Mouse (Mus musculus) midbrain, embryonic 10.5 days (tissue): ENCODE measurements at regions not wholly inside any gene's neighbourhood (a gene's known extent, or its start where the extent isn't known, plus 50 kb on each side); places are given as distances from the start of the nearest gene placed in this dataset.

ENCODE experiments used
- DNase-seq: peaks from one replicate; pipeline ENCODE4 v3.0.0-alpha.2; 2017; ENCODE audit warnings: low spot score
- H3K27ac ChIP-seq: fragments of 300-500 bp; sonication (generic); replicated peaks from 2 replicates; pipeline ENCODE4 v1.5.1; 2016; ENCODE audit warnings: mild to moderate bottlenecking
- H3K27me3 ChIP-seq: fragments of 300-500 bp; sonication (generic); 2 replicates; pipeline ENCODE4 v1.6.1; 2016; ENCODE audit warnings: low read depth, mild to moderate bottlenecking; ENCODE audit not compliant: poor library complexity, severe bottlenecking
- H3K36me3 ChIP-seq: fragments of 300-500 bp; sonication (generic); 2 replicates; pipeline ENCODE4 v1.6.1; 2016; ENCODE audit warnings: mild to moderate bottlenecking, moderate library complexity
- H3K4me1 ChIP-seq: fragments of 300-500 bp; sonication (generic); 2 replicates; pipeline ENCODE4 v1.6.1; 2016
- H3K4me3 ChIP-seq: fragments of 300-500 bp; sonication (generic); 2 replicates; pipeline ENCODE4 v1.5.1; 2016; ENCODE audit warnings: mild to moderate bottlenecking, moderate library complexity
- H3K9me3 ChIP-seq: fragments of 300-500 bp; sonication (generic); replicated peaks from 2 replicates; pipeline ENCODE4 v1.6.1; 2016; ENCODE audit warnings: mild to moderate bottlenecking
- WGBS: fragments of 180-500 bp; shearing (Covaris S2); methylation state at CpG from one replicate; pipeline ENCODE4 v1.1.7; 2016; 5-methylcytosine and 5-hydroxymethylcytosine counted together

DNA sequence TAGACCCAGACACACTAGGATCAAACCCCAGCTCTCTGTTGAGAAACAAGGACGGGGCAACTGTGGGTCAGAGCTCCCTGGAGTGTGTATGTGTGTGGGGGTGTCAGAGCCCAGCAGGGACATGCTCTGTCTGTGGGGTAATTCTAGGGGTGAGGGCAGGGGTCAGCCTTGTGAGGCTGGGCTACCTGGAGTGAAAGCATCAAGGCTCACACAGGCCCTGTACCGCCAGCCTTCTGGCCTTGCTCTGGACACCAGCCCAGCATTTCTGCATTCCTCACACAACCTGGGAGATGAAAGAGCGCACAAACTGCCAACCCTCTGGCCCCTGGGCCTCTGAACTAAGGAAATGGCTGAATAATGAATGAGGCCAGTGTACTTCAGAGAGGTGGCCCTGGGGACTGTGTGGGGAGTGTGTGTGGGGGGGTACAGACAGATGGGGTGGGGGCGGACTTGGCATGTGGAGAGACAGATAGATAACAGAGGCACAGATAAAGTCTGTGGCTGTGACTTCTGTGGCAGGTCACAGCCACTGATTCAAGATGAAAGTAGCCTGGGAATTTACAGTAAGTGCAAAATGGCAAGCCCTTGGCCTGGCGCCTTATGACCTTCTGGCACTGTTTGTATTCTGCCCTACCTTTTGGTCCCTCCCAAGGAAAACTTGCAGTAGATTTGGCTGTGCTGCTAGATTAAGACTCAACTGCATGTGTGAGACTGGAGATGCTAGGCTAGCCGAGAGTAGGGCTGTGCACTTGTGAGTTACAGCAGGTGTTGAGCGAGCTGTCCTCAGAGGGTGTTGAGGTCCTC is 135.2 kb upstream of the 4931429L15Rik start:
- Histone ChIP-seq H3K27ac (peak overlapping the region; percentile 49; the same call in 1 of the 2 replicates), H3K27me3 (peaks cover 73% of the 10 kb centered on the region), H3K4me3 (no peak overlapping the region), H3K9me3 (no peaks in the 10 kb centered on the region), H3K4me1 (peaks cover 20% of the 10 kb centered on the region), H3K36me3 (no peaks in the 10 kb centered on the region)
- peak; percentile 26 for DNase-seq
- 72% methylated on average over 7 of the region's 7 CpGs for WGBS

DNA sequence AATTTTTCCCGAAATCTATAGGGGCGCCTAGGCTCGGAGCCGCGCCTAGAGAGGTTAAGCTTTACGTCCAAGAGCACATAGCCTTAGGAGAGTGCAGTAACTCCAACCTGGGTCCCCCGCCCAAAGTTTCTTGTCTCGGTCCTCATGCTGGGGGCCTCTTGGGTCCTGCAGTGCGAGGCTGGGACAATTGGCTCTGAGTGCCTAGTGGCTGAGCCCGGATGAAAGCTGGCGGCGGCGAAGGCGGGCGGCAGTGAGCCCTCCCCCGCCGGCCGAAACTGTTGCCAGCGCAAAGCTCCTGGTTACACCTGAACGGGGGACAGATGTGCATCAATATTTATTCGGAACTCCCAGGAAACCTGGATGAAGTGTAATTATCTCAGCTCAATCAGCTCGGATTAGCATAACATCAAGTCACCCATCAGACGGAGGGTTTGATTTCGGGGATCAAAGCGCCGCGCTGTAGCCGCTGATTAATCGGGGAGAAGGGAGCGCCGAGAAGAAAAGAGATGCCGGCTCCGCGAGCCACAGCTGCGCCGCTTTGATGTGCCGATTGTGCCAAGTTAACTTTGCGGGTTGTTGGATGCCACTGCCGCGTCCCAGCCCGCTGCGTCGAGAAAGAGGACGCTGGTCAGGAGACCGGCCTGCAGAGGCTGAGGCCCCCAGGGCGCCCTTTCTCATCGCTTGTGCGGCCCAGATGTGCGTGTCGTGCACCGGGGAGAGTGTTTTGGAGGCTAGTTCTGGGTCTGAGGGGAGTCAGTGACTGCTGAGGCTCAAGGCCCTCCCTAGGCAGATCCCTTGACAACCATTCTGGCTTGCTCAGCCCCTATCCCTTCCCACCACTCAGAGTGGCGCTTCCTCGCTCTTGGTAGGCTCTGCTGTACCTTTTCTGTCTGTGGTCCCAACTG is 123.7 kb upstream of the 4931429L15Rik start:
- peaks cover 37% of the 10 kb centered on the region for H3K4me1 ChIP-seq
- peaks cover 77% of the 10 kb centered on the region for H3K27me3 ChIP-seq
- under 1% methylated on average over 53 of the region's 53 CpGs for WGBS
- H3K4me3 ChIP-seq = peak overlapping the region; percentile 55
- H3K9me3 ChIP-seq = no peaks in the 10 kb centered on the region
- no peaks in the 10 kb centered on the region for H3K36me3 ChIP-seq
- peak; percentile 76 for DNase-seq
- H3K27ac ChIP-seq = peak overlapping the region; percentile 72

DNA sequence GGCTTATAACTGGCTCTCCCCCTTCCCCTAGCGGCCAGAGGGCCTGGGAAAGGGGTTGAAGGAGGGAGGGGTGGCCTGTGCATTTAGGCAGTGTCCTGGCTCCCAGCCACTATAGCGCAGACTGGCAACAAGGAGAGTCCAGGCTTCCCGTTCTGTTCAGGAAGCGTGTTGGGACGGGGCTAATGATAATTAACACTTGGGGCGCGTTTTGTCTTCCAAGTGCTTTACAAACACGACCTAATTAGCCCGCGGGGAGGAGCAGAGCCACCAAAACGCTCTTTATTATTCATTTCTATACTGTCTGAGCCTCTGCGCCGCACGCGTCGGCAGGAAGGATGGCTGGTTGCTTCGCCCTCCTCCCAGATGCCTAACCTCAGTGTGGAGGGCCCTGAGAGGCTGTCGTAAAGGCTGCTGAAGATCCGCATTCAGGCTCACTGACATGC is 123.0 kb upstream of the 4931429L15Rik start:
- no peaks in the 10 kb centered on the region for H3K9me3 ChIP-seq
- peaks cover 37% of the 10 kb centered on the region for H3K4me1 ChIP-seq
- H3K27me3 ChIP-seq = peaks cover 84% of the 10 kb centered on the region
- peak; percentile 59 for DNase-seq
- 1% methylated on average over 19 of the region's 19 CpGs for WGBS
- no peaks in the 10 kb centered on the region for H3K36me3 ChIP-seq
- H3K4me3 ChIP-seq = peak overlapping the region; percentile 55
- peak overlapping the region; percentile 72 for H3K27ac ChIP-seq

DNA sequence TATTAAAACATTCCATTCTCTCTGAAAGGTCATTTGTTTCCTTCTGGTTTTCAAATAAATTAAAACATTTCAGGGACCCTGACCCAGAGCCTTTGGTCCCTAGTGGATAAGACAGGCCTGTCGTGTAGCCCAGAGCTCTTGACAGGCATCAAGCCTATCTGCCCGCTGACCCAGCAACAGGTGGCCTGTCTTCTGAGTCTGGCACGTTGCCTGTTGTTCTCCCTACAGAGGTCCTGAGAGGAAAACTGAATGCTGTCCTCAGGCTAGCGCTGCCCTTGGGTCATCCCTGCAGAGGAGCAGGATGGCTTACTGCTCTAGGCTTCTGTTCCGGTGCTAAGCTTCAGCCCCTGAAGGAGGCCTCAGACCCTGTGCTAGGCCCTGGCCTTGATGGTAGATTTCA is 120.4 kb upstream of the 4931429L15Rik start:
- DNase-seq = no peak
- peaks cover 62% of the 10 kb centered on the region for H3K27me3 ChIP-seq

DNA sequence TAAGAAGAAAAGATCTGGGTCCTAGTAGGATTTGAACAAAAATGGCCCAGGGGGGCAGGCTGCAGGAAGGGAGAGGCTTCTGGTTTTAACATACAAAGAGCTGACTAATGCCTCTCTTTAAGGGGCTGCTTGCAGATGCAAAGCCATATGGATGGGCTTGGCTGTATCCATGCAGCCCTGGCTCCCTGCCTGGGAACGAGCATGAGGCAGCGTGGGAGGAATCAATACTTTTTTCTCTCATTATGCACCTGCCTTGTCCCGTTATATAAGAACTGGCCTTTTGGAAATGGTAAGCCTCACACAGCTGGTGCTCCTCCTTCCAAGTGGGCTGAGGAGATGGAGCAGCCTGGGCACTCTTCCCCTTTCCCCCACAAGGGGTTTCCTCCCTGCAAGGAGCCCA is 114.9 kb upstream of the 4931429L15Rik start:
- DNase-seq = no peak
- no peaks in the 10 kb centered on the region for H3K36me3 ChIP-seq
- H3K27ac ChIP-seq = no peak overlapping the region
- peaks cover 3% of the 10 kb centered on the region; the same call in 1 of the 2 replicates for H3K4me1 ChIP-seq
- peaks cover 15% of the 10 kb centered on the region for H3K9me3 ChIP-seq
- 87% methylated on average over 3 of the region's 3 CpGs for WGBS
- H3K4me3 ChIP-seq = no peak overlapping the region
- H3K27me3 ChIP-seq = peaks cover 18% of the 10 kb centered on the region; the same call in 1 of the 2 replicates

More for the DNA sequence above, 120.4 kb upstream of the 4931429L15Rik start:
- Histone ChIP-seq H3K9me3 (peaks cover 8% of the 10 kb centered on the region), H3K4me3 (no peak overlapping the region), H3K36me3 (no peaks in the 10 kb centered on the region), H3K27ac (no peak overlapping the region), H3K4me1 (peaks cover 37% of the 10 kb centered on the region)
- 63% methylated on average over 5 of the region's 5 CpGs for WGBS

DNA sequence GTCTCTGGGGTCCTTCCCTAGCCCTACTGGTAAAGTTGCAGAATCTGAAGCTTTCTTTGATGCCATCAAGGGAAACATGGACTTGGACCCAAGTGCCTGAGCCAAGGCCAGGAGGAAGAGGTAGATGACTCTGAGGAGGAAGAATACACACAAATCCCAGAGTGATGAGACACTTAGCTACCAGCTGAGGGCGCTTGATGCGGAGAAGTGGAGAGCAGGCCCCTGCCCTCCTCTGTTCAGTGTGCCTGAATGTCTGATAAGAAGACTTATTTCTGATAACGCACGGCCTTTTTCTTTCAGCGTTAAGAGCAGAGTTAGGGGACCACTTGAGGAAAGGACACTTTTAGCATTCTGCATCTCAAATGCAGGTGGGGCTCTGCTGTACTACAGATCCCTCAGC is 113.9 kb upstream of the 4931429L15Rik start:
- Histone ChIP-seq H3K27ac (no peak overlapping the region), H3K9me3 (peaks cover 15% of the 10 kb centered on the region), H3K4me1 (peaks cover 3% of the 10 kb centered on the region; the same call in 1 of the 2 replicates), H3K4me3 (no peak overlapping the region), H3K36me3 (no peaks in the 10 kb centered on the region), H3K27me3 (peaks cover 16% of the 10 kb centered on the region; the same call in 1 of the 2 replicates)
- WGBS = 75% methylated on average over 5 of the region's 5 CpGs
- no peak for DNase-seq

DNA sequence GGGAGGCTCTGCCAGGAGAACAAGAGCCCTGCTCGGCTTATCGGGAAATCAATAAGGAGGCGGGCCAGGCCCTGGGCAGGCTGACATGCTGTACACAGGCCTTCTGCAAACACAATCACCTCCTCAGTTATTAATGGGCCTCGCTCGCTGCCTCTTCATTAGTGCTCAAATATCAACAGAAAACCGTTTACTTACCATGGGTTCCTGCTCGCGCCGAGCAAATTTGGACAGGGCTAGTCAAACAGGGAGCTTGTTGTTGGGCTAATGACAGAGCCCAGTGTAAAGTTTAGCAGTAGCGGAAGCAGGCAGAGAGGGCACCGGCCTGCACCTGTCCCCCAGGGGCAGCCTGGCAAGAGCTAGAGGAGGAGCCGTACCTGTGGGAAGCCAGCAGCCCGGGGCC is 111.3 kb upstream of the 4931429L15Rik start:
- H3K4me1 ChIP-seq = peaks cover 3% of the 10 kb centered on the region; the same call in 1 of the 2 replicates
- H3K27ac ChIP-seq = no peak overlapping the region
- no peak overlapping the region for H3K4me3 ChIP-seq
- WGBS = 80% methylated on average over 13 of the region's 13 CpGs
- peaks cover 15% of the 10 kb centered on the region for H3K9me3 ChIP-seq
- no peak for DNase-seq
- no peaks in the 10 kb centered on the region for H3K36me3 ChIP-seq
- H3K27me3 ChIP-seq = peaks cover 5% of the 10 kb centered on the region; the same call in 1 of the 2 replicates

DNA sequence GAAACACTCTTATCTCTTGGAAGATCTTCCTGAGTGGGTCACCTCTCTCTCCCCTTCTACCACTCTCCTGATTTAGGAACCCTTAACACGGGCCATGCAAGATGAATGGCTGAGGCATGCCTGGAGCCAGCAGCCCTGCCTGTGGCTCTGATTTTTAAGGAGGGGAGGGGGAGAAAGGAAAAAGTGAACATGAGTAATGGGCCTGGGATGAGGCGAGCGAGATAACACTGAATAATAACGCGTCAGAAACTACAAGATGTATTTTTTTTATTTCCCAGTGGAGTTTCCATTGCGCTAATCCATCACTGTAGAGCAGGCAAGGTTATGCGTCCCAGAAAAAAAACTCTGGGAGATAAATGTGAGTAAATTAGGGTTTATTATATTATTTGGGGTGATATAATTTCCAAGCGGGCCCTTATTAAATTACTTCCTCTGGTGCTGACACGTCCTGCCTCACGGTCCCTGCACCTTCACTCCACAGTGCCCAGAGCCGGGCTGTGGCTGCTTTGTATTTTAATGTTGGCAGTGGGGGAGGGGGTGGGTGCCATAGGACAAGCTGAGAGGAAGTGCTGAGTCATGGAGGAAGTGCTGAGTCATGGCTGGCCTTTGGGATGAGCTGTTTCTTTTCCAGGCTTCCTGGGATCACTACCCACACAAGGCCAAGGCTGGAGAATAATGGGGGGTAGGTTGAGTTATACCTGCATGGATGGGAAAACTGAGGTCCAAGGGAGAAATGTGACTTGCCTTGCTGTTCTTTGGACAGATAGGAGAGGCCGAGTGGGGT is 103.6 kb upstream of the 4931429L15Rik start:
- no peak for DNase-seq
- WGBS = 87% methylated on average over 12 of the region's 12 CpGs

DNA sequence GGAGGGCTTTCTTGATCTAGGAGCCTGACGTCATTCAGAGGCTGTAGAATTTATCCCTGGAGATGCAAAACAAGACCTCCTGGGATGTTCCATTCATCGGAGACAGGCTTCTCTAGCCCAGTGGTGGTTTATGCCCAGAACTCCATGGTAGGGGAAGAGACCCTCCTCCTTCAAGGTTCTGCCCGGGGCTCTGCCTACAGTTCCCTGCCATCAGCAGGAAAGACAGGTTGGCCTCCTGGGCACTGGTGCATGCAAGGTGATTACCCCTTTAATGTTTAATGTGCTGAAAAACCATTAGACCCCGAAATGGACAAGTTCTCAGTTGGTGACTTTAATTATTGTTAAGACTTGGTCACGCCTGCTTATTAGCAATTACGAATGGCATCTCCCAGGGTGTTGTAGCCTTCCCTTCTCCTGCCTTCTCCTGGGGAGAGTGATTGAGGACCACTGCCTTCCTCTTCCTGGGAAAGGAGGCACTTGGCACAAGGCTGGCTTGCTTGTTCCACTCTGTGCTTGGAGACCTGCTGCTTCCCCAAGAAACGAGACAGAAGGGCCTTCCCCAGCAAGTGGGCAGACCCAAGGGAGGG is 102.0 kb upstream of the 4931429L15Rik start:
- H3K27ac ChIP-seq = no peak overlapping the region
- H3K4me1 ChIP-seq = peaks cover 8% of the 10 kb centered on the region
- H3K36me3 ChIP-seq = no peaks in the 10 kb centered on the region
- H3K9me3 ChIP-seq = no peaks in the 10 kb centered on the region
- peaks cover 14% of the 10 kb centered on the region; the same call in 1 of the 2 replicates for H3K27me3 ChIP-seq
- WGBS = 49% methylated on average over 7 of the region's 7 CpGs
- H3K4me3 ChIP-seq = no peak overlapping the region
- no peak for DNase-seq

More for the DNA sequence above, 103.6 kb upstream of the 4931429L15Rik start:
- peaks cover 14% of the 10 kb centered on the region; the same call in 1 of the 2 replicates for H3K27me3 ChIP-seq
- H3K27ac ChIP-seq = no peak overlapping the region
- H3K4me3 ChIP-seq = no peak overlapping the region
- H3K9me3 ChIP-seq = no peaks in the 10 kb centered on the region
- H3K4me1 ChIP-seq = peaks cover 8% of the 10 kb centered on the region
- no peaks in the 10 kb centered on the region for H3K36me3 ChIP-seq

DNA sequence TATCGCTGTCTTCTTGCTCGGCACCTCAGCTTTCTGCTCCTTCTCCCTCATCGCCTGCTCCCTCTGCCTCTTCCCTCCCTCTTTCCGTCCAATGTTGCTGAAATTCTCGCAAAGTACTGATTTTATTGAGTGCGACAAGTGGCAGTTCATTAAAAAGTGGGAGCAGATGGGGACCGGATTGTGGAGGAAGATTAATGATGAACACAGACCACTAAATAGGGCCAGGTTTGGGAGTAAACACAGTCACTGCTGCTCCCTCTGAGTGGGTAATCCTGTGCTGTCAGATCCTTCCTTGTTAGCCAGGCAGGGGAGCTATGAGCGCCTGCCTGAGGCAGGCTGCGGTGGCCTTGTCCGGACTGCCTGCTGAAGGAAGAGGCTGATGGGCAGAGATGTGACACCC is 91.9 kb upstream of the 4931429L15Rik start:
- no peak overlapping the region for H3K4me3 ChIP-seq
- no peak overlapping the region for H3K27ac ChIP-seq
- H3K4me1 ChIP-seq = peaks cover 8% of the 10 kb centered on the region; the same call in 1 of the 2 replicates
- H3K27me3 ChIP-seq = no peaks in the 10 kb centered on the region; the same call in 1 of the 2 replicates
- no peaks in the 10 kb centered on the region for H3K36me3 ChIP-seq
- no peak for DNase-seq
- peaks cover 10% of the 10 kb centered on the region for H3K9me3 ChIP-seq
- WGBS = 85% methylated on average over 10 of the region's 10 CpGs

DNA sequence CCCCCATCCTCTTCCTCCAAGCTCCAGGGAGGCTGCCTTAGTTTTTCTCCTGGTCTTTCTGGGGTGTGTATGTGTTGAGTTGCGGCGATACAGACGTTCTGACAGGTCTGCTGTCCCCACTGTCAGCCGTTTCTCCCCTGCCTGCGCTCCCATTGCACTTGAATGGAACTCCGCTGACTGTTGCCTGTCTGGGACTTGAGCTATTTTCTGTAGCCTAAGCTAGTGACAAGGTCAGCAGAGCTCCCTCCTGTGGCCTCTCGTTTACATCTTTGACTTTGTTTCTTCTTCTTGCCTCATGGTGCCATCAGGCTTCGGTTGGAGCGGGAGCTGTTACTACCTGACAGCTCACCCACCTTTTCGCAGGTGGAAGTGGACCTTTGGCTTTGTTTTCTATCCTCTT is 89.0 kb upstream of the 4931429L15Rik start:
- 74% methylated on average over 10 of the region's 10 CpGs for WGBS
- DNase-seq = no peak

More for the DNA sequence above, 89.0 kb upstream of the 4931429L15Rik start:
- peaks cover 10% of the 10 kb centered on the region for H3K9me3 ChIP-seq
- H3K4me1 ChIP-seq = 0 out of 2 replicates have a peak, but pooled peaks cover 3% of the 10 kb centered on the region
- no peak overlapping the region for H3K27ac ChIP-seq
- H3K27me3 ChIP-seq = no peaks in the 10 kb centered on the region
- H3K4me3 ChIP-seq = no peak overlapping the region
- no peaks in the 10 kb centered on the region for H3K36me3 ChIP-seq
